Mouse (Mus musculus): Measurements from ENCODE around the gene Hivep3.

Gene Hivep3

DNA sequence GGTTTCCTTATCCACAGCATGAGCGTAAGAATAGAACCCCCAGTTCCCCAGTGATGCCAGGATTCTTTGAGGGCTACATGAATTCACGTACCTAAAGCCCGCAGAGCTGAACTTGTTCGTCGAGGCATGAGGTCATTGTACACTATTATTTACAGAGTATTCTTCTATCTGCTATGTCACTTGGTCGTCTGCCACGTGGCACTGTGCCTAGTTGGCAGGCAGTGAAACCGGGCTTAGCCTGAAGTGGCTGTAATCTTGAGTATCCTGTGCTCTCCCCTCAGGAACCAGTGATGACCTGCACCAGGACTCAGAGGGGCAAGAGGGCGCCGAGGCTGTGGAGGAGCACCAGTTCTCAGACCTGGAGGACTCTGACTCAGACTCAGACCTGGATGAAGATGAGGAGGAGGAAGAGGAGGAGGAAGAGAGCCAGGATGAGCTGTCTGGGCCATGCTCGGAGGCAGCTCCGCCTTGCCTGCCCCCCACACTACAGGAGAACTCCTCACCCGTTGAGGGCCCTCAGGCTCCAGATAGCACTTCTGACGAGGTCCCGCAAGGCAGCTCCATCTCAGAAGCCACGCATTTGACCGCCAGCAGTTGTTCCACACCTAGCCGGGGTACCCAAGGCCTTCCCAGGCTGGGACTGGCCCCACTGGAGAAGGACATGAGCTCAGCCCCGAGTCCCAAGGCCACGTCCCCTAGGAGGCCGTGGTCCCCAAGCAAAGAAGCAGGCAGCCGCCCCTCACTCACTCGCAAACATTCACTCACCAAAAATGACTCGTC, 398.0 kb downstream of the Hivep3 start:
- in situ Hi-C loops (cut with MboI, MseI): no loop called here

DNA sequence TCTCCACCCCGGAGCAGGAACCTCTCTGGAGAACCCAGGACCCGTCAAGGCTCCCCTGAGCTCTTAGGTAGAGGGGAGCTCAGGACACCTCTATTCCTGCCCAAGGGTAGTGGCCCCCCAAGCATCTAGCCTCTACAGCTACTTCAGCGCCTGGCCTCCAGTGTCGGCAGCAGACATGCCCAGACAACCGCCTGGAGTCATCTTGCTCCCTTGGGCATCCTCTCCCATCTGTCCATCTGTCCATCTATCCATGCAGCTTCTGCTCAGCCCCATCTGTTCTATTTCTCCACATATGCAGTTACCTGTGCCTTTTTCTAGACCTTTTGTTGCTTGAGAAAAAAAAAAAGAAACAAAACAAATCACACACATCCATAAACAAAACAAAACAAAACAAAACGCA, 400.6 kb downstream of the Hivep3 start:
- in situ Hi-C loops (cut with MboI, MseI): no loop called here

- in situ Hi-C loops (cut with MboI, MseI): no loop called here
Measured at GRCm38 (mm10) chr4:120141810-120142209, 408.2 kb downstream of the Hivep3 start.

GRCm38 (mm10) chr4:120142905-120143304, 409.3 kb downstream of the Hivep3 start:
- in situ Hi-C loops (cut with MboI, MseI): no loop called here

DNA sequence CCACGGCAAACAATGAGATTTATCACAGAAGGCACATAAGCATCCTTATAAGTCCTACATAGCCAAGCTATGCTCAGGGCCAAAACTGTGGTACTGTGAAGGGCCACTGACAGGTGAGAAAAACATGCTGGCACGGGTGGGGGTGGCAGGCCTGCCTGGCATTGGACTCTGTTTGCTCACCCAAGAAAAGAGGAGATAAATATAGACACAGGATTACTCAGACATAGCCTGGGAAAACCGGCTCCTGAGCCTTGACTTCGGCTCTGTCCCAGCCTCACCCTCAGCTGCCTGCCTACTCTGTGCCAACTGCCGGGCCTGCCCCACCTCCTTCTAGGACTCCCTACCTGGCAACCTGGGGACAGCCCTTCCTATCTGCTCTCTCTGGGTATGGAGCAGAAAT, 410.8 kb downstream of the Hivep3 start:
- in situ Hi-C loops (cut with MboI, MseI): no loop called here

- in situ Hi-C loops (cut with MboI, MseI): no loop called here
Measured at GRCm38 (mm10) chr4:120145931-120146330, 412.3 kb downstream of the Hivep3 start.

DNA sequence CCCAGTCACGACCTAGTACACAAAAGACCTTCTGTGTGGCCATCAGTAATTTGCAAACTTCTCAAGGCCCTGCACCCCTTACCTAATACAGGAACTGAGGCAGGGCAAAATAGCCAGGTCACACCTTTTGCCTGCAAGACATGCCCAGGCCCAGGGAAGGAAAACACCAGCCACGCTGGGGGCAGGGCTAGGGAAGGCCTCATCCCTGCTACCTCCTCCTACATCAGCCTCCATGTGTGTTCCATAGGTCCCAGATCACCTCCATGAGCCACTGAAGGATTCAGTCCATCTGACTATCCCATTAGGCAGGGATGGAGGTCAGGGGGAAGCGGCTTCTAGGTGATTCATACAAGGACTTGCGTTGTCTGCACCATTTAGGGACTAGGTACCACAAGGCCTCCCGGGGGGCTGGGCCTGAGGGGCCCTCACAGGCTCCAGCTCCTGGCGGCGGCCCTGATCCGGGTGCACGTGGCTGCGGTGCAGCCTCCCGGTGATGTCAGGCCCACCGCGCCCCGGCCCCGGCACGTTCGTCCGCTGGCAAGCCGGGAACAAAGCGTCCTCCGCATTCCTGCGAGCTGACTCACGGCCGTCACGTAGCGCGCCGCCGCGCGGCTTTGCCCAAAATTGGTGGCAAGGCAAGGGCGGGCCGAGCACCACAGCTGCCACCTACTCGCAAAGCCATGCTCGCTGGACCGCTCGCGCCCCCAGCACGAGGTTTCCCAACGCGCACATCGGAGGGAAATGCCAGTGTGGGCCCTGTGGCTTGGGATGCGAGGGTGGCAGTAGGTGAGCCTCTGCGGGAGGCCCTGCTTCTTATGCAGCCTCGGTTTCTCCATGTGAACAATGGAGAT, 414.9 kb downstream of the Hivep3 start:
- in situ Hi-C loops (cut with MboI, MseI): no loop called here

DNA sequence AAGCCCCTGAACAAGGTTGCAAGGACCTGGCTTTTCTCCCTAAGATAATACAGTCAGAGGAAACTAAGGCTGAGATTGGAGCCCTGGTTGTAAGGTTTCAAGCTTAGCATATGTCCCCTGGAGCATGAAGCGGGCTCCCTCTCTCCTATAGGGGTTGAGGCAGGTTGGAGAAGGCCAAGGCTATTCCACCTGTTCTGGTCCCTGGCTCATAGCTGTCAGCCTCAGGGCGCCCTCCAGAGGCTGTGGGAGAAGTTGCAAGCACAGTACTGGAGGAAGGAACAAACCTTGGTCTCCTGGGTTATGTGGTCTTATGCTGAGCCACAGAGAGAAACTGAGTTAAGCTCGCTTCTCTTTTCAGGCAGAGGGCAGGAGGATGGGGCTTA, 415.5 kb downstream of the Hivep3 start:
- in situ Hi-C loops (cut with MboI, MseI): no loop called here

DNA sequence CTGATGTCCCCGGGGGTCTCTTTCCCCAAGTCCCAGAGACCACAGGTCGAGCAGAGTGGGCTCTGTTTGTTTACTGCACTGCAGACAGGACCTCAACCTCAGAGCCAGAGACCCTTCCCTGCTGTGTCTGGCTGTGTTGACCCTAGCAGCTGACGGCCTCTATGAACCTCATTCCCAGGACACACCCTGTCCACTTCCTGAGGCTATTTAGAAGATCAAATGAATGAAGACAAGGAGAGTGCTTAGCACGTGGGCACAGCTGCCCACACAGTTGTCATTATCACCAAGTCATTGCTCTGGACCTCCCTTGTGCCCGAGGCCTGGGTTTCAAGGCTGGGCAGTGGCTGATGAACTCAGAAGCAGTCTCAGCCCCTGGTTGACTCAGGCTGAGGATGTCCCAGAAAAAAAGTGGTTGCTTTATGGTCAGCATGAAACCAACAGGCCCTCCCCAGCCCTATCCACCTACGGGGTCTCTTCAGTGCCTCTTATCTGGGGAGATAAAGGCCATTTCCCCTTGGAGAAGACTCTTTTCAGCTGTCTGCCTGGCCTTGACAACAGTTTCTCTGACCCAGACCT, 416.8 kb downstream of the Hivep3 start:
- in situ Hi-C loops (cut with MboI, MseI): no loop called here

DNA sequence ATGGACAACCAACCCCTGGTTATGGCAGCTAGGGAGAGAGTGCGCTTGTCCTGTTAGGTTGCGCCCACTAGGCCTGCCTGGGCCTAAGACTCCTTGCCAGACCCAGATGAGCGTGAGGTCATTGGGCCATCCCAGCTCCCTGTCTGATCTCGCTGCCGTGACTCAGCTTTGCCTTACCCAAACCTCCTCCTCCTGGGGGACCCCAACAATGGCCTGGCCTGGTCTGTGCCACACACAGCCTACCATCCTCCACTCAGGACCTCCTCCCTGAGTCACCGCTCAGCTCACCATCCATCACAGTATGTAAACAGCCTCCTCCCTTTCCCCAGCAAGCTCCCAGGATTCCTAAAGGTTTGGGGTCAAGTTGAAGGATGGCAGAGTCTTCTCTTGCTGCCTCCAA, 418.3 kb downstream of the Hivep3 start:
- in situ Hi-C loops (cut with MboI, MseI): no loop called here

DNA sequence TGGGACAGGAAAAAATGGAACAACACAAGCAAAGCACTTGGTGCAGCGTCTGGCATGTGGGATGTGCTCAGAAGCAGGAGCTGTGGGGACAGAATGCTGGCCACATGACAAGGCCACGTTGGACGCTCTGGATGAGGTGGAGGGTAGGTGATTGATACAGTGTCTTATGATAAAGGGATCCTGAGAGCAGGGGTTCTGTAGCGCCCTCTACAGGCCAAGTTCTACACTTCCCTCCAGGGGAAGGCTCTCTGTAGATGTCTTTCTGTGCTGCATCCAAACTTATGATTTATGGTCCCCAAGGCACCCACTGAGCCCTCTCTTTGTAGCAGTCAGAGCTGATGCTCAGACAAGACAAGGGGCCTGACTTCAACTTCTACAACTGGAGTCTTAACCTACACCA, 419.1 kb downstream of the Hivep3 start:
- in situ Hi-C loops (cut with MboI, MseI): no loop called here

- in situ Hi-C loops (cut with MboI, MseI): no loop called here
Measured at GRCm38 (mm10) chr4:120153736-120154135, 420.2 kb downstream of the Hivep3 start.

DNA sequence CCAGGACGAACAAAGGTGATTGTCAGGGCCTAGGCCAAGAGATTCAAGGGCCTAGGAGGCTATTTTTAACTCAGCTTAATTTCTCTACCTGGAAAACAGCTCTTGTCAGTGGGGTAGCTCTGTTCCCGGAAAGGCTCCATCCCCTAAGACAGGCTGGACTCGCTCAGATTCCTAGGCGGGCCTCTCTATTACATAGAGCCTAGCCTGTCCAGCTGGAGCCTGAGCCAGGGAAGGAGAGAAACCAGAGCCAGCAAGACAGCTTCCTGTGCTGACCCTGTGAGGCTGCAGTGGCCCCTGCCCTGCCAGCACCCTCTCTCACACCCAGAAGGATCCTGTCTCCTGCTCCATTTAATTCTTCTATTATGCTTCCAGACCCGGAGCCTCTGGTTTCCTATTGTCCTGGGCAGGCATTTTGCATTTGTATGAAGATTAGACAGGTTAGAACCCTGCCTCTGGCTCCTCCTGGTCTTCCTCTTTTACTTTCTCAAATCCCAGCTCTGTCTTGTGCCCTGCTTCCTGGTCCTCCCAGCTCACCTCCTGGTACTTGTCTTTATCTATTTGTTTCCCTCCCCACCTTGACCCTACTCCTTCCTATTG, 425.2 kb downstream of the Hivep3 start:
- in situ Hi-C loops (cut with MboI, MseI): no loop called here

DNA sequence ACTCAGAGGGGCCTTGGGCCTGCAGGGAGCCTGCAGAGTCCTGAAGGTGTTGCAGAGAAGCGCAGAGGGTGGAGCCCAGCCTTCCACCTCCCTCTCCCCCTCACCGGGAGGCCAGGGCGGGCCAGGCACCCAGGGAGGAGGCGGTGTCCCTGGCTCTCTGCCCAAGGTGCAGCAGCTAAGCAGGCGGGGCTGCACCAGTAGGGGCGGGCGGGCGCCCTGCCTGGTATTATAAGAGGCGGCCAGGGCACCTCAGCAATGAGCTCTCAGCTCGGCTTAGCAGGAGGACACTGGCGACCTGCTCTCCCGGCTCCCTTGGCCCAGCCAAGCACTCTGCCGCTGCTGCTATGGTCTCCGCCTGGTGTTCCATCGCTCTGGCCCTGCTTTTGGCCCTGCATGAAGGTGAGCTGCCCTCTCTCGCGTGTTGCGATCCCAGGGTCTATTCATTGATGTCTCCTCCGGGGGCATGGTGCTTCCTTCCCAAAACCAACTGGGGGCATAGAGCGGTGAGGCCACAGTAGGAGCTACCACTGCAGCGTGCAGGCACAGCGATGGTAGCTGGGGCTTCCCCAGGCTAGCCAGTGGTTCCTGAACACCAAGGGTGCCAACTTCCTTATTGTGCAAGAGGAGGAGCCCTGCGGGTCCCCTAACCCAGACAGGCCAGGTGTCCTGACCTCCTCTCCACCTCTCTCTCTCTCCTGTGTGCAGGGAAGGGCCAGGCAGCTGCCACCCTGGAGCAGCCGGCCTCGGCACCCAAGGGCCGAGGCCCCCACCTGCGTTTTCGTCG, 427.8 kb downstream of the Hivep3 start, which contains the start of gene Edn2:
Gene Edn2, plus strand, starts transcription at position 41 of the 784 bp plus-strand sequence.
- in situ Hi-C loops (cut with MboI, MseI): no loop called here

GRCm38 (mm10) chr4:120162586-120162985, 429.0 kb downstream of the Hivep3 start:
- in situ Hi-C loops (cut with MboI, MseI): no loop called here

DNA sequence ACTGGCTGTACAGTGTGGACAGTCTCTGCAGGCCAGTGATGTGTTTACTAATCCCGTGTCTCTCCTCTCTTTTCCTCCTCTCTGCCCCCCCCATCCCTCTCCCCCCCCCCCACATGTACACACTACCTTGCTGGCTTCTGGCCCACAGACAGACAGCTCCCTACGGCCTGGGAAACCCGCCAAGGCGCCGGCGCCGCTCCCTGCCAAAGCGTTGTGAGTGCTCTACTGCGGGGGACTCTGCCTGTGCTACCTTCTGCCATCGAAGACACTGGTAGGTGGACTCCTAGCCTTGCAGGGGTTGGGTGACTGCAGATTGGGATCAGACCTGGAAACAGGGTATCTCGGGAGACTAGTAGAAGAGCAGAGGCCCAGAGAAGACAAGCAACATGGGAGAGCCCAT, 429.7 kb downstream of the Hivep3 start:
- in situ Hi-C loops (cut with MboI, MseI): no loop called here

DNA sequence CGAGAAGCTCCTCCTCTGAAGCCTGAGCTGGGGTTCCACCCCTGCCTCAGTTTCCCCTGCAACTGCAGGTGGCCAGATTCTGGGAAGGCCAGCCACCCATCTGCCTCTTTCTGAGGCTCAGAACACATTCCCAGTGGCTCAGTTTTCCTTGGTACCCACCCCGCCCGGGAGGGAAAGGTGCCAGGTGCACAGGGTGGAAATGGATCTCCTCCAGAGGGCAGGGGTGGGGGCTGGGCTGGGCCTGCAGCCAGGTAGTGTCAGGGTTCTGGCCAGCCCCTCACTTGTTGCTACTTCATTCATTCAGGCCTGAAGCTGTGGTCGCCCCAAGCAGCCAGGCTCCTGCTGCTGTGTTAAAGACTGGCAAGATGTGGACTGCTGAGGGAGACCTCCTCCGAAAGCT, 430.7 kb downstream of the Hivep3 start:
- in situ Hi-C loops (cut with MboI, MseI): no loop called here

DNA sequence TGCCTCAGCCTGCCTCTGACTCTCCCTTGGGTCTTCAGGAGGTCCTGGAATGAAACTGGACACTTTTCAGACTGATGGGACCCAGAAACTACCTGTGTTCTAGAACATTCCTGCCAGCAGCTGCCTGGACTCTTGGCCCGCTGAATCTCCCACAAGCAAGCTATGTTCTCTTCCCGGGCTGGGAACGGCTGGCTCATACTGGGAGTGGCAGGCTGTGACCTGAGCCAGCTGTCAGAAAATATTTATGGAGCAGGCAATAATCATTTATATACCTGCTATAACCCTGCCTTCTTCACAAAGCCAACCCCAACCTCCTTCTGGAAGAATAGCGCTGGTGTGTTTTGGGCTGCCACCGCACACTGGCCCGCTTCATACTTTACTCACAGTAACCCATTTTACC, 434.2 kb downstream of the Hivep3 start:
- in situ Hi-C loops (cut with MboI, MseI): no loop called here

DNA sequence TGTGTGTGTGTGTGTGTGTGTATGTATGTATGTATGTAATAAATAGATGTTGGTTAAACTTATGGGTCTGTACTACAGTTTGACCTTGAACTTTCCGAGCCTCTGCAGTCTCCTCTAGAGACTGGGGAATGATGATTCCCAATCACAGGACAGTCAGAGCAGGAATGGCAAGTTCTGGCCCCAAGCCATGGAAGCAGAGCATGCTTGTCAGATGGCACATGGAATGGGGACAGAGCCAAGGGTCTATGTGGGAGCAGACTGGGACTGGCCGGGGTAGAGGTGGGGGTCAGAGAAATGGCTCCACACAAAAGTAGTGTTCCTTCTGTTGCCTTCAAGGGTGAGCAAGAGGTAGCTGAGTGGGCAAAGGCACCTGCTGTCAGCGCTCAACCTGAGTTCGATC, 434.8 kb downstream of the Hivep3 start:
- in situ Hi-C loops (cut with MboI, MseI): no loop called here

GRCm38 (mm10) chr4:120170387-120170936, 436.9 kb downstream of the Hivep3 start:
- in situ Hi-C loops (cut with MboI, MseI): no loop called here

DNA sequence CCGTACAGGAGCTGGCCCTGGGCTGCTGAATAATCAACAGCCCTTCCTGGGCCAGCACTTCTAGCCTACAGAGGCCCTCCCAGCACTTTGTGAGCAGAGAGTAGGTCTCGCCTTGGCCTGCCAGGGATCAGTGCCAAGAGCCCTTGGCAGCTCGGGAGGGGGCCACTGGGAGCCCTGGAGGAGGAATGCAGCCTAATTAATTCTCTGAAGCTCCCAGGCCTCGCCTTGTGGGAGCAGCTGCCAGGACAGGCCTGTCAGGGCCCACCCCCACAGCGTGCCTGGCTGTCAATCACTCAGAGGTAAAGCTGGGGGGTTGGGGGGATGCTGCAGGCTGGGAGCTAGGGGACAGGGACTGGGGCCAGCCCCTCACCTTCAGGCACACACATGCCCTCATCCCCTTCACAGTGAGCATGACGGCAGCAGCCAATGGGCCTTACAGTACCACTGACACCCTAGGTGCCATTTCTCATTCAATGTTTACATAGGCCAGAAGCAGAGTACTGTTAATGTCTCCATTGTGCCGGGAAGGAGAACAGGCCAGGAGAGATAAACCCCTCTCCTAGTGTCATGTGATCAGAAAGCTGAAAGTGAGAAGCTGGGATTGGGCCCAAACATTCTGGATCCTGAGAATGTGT, 438.6 kb downstream of the Hivep3 start:
- in situ Hi-C loops (cut with MboI, MseI): no loop called here
